Mouse (Mus musculus): ENCODE data around the gene Gm10638. TPM values are rescaled to one million over a fixed set of nuclear protein-coding genes. Genes with fewer than 3 reads are reported as not detected.

Gm10638 gene
- total RNA-seq, 2 experiments from 2014 or later: 3.5 to 3.8 TPM

DNA sequence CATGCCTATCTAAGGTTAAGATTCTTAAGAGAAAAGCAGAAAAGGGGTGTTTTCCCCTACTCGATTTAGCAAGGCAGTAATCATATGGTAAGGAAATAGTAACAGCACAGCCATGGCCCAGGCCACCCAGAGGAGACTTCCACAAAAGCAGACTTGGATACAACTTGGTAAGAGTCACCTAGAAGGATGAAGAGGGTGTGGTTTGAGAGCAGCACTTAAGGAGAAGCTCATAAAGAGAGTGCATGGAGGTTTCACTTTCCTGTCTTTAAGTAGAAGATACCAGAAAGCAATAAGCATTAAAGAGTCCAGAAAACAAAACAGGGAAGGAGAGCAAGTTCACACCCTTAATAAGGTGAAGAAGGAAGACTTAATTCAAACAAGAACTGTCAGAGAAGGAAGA is 10.5 kb upstream of the Gm10638 start:
- intact Hi-C loops (cut with DNase I): no loop called here
- no peak for DNase-seq

DNA sequence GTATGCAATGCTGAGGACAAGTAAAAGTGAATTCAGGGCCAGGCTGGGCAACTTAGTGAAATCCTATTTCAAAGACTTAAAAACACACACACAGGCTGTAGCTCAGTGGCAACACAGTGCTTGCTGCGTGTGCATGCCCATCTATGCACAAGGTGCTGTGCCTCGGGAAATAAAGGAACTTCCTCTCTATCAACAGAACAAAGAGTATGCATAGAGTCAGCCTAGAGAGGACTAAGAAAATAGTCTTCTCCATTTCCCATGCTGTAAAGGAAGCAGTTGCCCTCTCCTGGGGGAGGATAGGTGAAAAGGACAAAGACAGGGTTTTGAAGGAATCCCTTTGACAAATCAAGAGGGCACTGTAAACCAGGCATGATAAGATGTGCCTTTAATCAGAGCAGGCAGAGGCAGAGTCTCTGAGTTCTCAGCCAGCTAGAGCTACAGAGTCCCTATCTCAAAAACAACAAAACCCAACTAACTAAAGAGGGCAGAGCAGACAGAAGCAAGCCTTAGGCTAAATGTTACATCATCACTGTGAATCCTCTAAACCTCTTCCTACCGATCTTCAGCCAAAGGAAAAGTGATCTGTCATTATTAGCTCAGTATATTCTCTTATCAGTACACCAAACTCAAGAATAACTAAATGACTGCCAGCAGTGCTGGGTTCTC is 9.9 kb upstream of the Gm10638 start:
- no peak for DNase-seq
- intact Hi-C loops (cut with DNase I): no loop called here

DNA sequence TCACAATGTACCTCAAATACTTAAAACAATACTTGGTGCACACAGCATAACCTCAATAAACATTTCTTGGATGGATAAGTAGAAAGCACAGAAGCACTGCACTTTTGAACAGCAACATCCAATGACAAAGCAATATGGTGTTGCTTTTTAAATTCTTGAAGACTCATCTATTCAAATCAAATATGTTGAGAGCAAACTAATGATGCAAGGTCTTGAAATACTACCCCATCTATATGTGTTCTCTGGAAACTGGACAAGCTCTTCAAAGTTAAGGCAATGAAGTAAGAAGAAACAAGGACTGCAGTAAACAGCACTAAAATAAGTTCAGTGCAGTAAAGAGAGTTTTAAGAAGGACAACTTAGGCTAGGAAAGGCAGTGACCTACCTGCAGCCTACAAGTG is 4.6 kb upstream of the Gm10638 start:
- intact Hi-C loops (cut with DNase I): loop anchor here (10.0 kb wide), 1 partner anchor 1186 kb away; the partner anchor contains the start of gene Dnaja2
- DNase-seq: no peak

DNA sequence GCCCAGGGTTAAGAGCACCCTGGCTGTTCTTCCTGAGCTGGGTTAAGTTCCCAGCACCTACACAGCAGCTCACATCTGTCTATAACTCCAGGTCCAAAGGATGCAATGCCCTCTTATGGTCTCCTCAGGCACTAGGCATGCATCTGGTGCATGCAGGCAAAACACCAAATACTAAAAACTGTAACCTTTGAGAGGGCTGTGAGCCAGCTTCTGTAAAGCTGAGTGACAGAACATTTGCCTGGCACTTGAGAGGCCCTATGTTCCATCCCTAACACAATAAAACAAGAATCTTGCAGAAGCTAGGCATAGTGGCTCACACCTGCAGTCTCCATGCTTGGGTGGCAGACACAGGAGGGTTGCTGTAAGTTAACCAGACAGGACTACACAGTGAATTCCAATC is 3.9 kb upstream of the Gm10638 start:
- no peak for DNase-seq
- intact Hi-C loops (cut with DNase I): loop anchor here (10.0 kb wide), 1 partner anchor 1187 kb away; the partner anchor contains the start of gene Dnaja2

DNA sequence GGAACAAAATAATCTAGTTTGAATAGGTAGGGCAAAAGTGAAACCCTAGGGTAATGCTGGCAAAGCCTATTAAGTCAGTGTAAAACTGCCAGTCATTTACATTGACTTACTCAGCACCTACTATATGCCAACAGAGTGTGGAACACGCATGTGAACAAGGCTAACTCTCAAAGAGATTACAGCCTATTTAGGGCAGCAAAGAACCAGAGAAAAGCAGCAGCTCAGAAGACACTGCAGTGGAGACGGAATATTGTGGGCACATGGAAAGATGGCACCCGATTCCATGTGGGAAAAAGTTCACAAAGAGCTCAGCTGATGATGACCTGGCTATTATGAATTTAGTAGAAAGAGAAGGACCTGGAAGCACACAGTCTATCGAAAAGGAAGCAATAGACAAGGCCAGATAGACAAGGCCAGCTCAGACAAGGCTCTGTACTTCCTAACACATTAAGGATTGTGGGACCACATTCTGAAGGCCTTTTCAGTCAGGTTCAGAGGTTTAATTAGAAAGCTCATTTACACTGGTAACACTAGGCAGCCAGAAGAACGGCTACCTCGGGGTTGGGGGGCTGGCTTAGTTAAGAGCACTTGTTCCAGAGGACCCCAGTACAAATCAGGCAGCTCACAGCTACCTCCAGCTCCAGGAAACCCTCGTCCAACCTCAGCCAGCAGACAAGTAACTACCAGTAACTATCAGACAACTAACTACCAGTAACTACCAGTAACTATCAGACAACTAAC is 2.7 kb upstream of the Gm10638 start:
- DNase-seq: no peak
- intact Hi-C loops (cut with DNase I): loop anchor here (10.0 kb wide), 1 partner anchor 1188 kb away; the partner anchor contains the start of gene Dnaja2

DNA sequence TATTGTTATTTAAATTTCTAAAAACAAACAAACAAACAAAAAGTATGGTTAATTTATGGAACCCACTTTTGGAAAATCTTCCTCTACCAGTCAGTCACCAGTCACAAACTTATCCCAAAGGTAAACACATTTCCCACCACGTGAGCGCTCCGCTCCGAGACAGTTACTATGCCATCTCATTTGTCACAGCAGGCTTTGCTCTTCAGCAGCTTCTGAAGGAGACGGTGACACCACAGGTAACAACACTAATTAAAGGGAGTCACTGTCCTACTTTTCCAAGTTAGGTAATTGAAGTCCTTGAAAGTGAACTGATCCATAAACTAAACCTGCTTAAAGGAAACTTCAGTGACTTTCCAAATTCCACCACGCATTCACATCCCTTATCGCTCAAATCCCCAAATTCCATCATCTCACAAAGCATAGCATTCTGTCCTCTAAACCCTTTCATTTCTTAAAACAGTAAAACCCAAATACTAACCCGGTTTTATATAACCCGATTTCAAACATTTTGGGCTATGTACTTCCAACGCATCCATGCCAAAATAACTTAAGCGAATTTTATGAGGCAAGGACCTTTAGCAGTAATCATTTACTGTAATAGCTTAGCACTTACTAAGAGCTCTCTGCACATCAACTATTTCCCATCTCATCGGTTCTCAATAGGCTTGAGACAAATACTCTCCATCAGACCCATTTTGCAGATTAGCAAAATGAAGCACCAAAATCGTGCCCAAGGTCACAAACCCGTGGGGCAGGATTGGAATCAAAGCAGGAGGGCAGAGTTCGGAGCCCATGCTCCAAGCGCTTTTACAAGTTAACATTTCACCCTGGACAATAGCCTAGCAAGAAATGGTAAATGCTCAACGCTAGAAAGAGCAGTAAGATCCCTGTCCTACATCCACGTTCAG is 932 bp upstream of the Gm10638 start:
- DNase-seq: no peak
- intact Hi-C loops (cut with DNase I): loop anchor here (5.0 to 10.0 kb wide), 2 partner anchors 158 to 1190 kb away; partner anchors contain the start of gene Dnaja2

DNA sequence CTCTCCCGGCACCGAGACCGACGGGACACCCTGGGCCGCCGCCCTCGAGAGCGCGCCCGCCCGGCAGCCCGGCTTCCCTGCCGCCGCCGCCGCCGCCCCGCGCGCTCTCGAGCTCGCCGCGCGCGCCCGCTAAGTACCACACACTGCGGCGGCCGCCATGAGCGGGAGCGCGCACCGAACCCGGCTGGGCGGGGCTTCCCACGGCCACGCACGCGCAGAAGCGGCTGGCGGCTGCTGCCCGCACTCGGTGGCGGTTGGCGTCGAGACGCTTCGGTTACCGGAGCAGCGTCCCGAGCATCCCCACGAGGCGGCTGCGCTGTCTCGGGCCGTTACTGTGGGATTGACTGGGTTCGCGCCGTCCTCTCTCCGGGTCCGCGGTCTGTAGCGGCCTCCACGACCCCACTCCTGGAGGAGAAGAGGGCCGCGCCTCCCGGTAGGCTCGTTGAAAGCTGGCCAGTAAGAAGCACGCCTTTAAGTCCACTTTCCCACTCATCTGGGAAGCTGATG is 489 bp downstream of the Gm10638 start:
- DNase-seq: peak; percentile 98 to 99
- intact Hi-C loops (cut with DNase I): loop anchor here (2.0 to 10.0 kb wide), 3 partner anchors 41 to 1191 kb away; partner anchors contain the start of gene Dnaja2

DNA sequence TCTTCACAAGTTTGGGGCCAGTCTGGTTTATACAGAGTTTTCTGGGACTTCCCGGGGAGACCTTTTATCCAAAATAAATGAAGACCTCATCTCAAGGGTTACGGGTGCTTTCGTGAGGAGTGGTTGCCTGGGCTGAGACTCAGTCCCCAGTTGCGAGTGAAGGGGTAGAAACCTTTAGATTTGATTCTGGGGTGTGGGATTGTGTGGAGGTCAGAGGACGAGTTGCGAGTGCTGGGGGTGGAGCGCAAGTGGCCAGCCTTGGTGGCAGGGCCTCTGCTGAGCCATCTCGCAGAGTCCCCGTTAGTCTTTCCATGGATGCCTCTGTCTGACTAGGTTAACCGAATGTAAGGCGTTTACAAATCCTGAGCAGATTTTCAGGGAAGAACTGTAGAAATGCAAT is 1.0 kb downstream of the Gm10638 start:
- intact Hi-C loops (cut with DNase I): loop anchor here (2.0 to 10.0 kb wide), 3 partner anchors 40 to 1192 kb away; partner anchors contain the start of gene Dnaja2
- peak in 1 of 2 experiments; percentile 28 for DNase-seq

DNA sequence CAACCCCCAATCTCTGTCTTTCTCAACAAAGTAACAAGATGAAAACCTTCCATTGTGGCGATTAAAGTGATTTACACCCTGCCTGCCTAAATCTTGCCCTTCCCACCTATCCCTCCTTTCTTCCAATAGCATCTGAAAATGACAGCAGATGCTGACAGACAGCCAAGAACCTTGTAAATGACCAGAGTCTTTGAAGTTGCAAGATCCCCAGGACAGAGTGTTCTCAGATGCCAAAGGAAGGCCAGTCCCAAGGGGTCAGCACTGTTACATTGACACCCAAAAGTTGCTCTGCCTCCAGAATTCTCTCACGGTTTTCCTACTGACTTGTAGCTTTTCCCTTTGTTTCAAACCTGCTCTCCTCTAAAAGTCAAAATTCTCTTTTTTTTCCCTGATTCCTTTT is 4.3 kb downstream of the Gm10638 start:
- intact Hi-C loops (cut with DNase I): loop anchor here (5.0 to 10.0 kb wide), 2 partner anchors 152 to 1195 kb away; partner anchors contain the start of gene Dnaja2
- DNase-seq: no peak

DNA sequence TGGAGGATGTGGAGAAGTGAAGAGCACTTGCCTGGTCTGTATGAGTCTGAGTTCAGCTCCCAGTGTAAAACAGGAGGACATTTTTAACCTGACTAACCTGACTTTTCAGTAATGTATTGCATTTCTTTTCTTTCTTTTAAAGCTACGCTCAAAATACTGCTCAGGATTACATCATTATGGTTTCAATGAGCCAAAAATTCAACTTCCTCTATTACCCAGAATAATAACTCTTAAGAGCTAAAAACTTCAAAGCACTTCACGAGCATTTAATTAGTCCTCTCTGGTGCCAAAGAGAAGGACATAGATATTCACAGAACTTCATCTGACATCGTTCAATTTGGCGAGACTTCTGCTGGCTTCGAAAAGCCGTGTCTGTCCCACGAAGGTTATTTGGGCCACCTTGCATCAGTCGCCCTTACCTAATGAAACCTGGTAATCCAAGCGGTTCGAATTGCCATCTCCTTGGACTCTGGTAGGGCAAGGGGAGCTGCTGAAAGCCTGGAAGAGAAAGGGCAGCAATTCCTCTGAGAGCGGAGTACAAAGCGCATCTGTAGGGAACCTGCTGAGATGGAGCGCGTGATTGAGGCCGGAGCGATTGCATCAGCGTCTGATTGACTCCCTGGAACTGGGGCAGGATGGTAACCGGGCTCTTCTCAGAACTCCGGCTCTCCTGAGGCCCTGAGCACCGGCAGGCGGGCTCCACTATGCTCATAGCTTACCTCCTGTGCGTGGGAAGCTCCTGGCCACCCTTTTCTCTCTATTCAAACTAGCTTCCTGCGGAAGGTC is 11.6 kb downstream of the Gm10638 start:
- DNase-seq: peak in 1 of 2 experiments; percentile 31
- intact Hi-C loops (cut with DNase I): no loop called here

DNA sequence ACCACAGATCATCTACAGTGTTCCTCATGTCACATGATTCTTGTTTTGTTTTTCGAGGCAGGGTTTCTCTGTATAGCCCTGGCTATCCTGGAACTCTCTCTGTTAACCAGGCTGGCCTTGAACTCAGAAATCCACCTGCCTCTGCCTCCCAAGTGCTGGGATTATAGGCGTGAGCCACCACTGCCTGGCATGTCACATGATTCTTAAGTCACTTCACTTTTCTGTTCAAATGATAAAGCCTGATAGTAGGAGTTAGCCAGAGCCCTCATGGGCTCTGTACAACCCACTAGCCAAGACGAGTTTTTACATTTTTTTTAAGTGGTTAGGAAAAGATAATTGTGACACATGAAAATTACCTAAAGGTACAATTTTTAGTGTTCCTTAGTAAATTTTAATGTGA is 13.2 kb downstream of the Gm10638 start:
- intact Hi-C loops (cut with DNase I): no loop called here
- DNase-seq: no peak

DNA sequence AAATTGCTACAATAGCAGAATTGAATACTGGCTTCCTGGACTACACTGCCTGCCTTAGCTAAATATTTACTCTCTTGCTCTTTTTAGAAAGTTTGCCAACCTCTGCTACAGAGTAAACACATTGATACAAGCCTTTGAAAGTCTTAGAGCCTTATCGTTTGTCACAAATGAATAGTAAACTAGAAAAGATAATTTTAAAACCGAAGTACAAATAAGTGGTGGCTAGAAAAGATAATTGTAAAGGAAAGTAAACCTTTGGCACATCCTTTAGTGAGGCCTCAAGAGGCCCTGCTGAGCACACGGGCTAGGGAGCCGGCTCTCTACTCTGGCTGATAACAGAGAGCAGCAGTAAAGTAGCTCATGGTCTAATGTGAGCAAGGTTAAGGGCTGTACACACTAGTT is 13.6 kb downstream of the Gm10638 start:
- no peak for DNase-seq
- intact Hi-C loops (cut with DNase I): no loop called here

DNA sequence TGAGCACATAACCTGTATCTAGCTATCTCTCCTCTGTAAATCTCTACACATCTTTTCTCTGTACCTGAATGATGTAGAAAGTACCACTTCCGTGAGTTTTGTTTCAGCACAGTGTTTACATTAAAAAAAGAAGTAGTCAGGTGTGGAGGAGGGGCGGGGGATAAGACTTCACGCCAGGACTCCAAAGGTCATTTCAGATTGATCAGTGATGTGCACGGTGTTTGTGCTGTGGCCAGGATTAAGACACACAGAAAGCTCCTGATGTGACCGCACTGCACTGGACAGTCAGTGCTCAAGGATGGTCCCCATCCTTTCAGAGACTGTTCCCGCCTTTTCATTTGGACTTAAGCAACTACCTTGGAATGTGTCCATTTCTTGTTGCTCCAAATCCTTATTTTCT is 15.2 kb downstream of the Gm10638 start:
- intact Hi-C loops (cut with DNase I): no loop called here
- no peak for DNase-seq

DNA sequence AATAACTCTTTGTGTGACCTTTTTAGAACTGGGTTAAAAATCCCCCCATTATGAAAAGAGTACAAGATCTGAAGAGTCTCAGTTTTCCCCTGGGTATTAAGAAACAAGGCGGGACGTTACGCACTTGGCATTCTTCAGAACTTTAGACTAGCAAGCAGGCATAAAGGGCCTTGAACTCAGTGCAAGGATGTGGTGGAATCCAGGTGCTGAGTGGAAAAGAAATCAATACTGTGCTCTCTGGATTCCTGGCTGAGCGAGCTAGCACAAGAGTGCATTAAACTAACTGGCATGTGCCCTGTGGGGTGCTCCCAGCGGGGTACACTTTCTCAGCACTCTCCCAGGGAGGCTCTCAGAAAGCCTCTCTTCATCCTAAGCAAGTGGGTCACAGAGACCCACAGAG is 17.3 kb downstream of the Gm10638 start:
- DNase-seq: no peak
- intact Hi-C loops (cut with DNase I): no loop called here

DNA sequence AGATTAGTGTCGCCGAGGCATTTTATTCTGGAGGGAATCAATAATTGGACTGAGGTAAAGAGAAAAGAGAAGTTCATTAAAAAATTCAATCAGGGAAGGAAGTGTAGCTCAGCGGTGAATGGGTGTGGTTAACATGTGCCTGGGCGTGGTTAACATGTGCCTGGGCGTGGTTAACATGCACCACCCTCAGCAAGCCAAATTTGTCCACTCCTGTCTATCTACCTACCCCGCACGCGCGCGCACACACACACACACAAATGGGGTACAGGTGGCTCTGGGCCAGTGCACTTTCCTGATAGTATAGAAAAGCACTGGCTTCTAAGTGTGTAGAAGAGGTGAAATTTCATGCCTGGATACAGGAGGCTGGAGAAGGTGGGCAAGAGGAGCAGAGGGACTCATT is 19.7 kb downstream of the Gm10638 start:
- no peak for DNase-seq
- intact Hi-C loops (cut with DNase I): no loop called here

DNA sequence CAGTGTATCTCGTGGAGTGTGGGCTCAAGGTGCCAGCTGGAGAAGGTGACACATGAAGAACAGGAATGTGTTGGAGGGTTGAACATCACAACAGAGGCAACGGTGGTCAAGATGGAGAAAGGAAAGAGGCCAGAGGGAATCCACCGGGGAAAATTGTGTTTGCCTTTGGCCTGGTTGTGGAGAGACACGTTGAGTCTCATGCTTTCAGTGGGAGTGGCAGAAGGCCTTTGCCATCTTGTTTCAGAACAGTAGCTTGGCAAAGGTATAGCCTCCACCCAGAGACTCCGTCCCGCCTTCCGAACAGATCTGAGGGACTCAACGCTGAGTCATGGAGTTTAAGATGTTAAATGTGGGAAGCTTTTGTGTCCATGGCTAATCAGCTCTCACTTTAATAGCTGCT is 20.2 kb downstream of the Gm10638 start:
- intact Hi-C loops (cut with DNase I): no loop called here
- no peak for DNase-seq

DNA sequence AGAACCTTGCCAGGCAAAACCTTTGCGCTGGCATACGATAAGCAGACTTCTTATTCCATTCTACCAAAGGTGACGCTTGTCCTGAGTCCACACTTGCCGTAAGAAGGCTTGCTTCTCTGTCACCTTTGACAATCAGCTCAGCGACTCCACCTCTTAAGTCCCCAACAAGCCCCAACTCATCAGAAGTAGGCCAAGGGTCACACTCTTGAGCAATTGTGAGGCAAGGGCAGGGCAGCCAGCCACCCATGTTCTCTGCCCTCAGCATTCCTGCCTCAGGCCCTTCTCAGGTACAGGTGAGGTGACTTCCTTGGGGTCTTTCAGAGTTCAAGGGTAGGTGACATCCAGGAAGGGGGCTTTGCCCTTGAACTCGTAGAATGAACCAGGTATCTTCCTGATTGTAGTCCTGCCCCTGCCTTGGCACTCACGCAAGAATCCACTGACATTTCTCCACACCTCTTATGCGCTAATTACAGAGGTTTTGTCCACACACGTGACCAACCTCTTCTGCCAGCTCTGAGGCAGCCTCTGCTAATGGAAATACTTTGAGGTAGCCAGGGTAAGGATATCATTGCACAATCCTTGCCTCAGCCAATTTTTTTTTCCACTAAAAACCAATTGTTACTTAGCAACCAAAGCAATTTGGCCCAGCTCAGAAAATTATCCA is 21.2 kb downstream of the Gm10638 start:
- intact Hi-C loops (cut with DNase I): no loop called here
- peak in 1 of 2 experiments; percentile 54 for DNase-seq

DNA sequence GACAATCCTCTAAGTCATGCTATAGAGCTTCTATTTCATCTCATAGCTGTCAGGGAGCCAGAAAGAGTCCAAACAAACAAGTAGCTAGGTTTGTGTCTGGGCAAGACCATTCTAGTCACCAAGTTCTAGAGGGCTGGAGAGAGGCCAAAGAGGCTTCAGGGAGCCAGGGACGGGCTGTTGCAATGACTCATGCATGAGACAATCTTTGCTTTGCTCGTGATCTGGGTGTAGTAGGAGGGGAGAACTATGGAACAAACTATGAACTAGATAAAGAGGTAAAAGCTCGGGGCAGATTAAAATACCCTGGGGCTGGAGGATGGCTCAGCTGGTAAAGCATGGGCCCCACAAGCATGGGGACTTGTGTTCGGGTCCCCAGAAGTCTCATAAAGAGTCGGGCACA is 23.0 kb downstream of the Gm10638 start:
- intact Hi-C loops (cut with DNase I): no loop called here

More for the DNA sequence above, 23.0 kb downstream of the Gm10638 start:
- peak; percentile 59 to 70 for DNase-seq

Data from heart, postnatal 36 days (tissue).